Mouse (Mus musculus): ENCODE data around the gene Hist1h2bh.
"Not testable (repeated sequence)": the region's sequence is repeated elsewhere in the genome, so short reads cannot be mapped to it uniquely, and the experiment has no call there.

DNA sequence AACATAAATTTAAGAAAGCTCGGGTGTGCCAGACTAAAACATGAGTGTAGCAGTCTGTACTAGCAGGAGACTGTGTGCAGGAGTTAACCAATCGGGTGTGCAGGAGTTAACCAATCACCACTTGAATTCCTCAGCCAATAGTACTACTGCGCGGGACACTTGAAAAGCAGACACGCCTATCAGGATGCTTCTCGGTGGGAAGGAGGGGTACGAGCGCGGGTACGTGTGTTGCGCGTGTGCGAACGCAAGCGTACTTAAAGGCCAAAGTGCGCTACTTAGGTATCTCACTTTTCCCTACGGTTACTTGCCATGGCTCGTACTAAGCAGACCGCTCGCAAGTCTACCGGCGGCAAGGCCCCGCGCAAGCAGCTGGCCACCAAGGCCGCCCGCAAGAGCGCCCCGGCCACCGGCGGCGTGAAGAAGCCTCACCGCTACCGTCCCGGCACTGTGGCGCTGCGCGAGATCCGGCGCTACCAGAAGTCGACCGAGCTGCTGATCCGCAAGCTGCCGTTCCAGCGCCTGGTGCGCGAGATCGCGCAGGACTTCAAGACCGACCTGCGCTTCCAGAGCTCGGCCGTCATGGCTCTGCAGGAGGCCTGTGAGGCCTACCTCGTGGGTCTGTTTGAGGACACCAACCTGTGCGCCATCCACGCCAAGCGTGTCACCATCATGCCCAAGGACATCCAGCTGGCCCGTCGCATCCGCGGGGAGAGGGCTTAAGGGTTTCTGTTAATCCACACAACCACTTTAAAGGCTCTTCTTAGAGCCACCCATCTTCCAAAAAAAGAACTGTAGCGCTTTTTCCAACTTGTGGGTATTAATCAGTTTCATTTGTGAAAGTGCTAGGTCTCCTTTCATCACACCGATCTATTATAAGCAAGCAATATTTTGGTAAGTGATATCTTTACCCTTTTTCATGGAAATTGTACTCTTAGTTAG is 7.8 kb downstream of the Hist1h2bh start, which contains the start of gene Hist1h3g:
- TF ChIP-seq CTCF (IDR thresholded peaks at IDR 0.05; ENCODE audit: low read depth, low read length); POLR2A (IDR thresholded peaks at IDR 0.05; ENCODE audit: extremely low read depth, insufficient read depth, low read length): not testable (repeated sequence)
